Mouse (Mus musculus): Measurements from ENCODE around the gene Ell3. TPM values are rescaled to one million over a fixed set of nuclear protein-coding genes. Genes with fewer than 3 reads are reported as not detected.
"Not testable (repeated sequence)": the region's sequence is repeated elsewhere in the genome, so short reads cannot be mapped to it uniquely, and the experiment has no call there.

Gene Ell3
- total RNA-seq (2021) = under 1 TPM in 1 of 2 experiments, not detected in 1; 0.31 TPM

GRCm38 (mm10) chr2:121444178-121444577, at the start of gene Ell3:
Ell3 (minus strand) TSS chr2:121444278.
- DNase-seq = no peak

GRCm38 (mm10) chr2:121484403-121484802, 40.3 kb upstream of the Ell3 start:
- not testable (repeated sequence) for DNase-seq

GRCm38 (mm10) chr2:121483576-121483975, 39.5 kb upstream of the Ell3 start:
- no peak for DNase-seq

- DNase-seq = not testable (repeated sequence)
Measured at GRCm38 (mm10) chr2:121480916-121481315, 36.8 kb upstream of the Ell3 start.

- peak; percentile 36 for DNase-seq
Measured at GRCm38 (mm10) chr2:121480498-121480897, 36.4 kb upstream of the Ell3 start.

- DNase-seq = no peak
Measured at GRCm38 (mm10) chr2:121477491-121478266, 33.6 kb upstream of the Ell3 start.

GRCm38 (mm10) chr2:121475306-121475705, 31.2 kb upstream of the Ell3 start:
- not testable (repeated sequence) for DNase-seq

- DNase-seq = no peak
Measured at GRCm38 (mm10) chr2:121474180-121474535, 30.1 kb upstream of the Ell3 start.

- peak; percentile 80 for DNase-seq
Measured at GRCm38 (mm10) chr2:121473301-121474179, 29.5 kb upstream of the Ell3 start, which contains the start of gene Mfap1b. Mfap1b (minus strand) TSS chr2:121474067.

GRCm38 (mm10) chr2:121472783-121473182, 28.7 kb upstream of the Ell3 start:
- not testable (repeated sequence) for DNase-seq

GRCm38 (mm10) chr2:121468982-121469381, 24.9 kb upstream of the Ell3 start:
- DNase-seq = not testable (repeated sequence)

GRCm38 (mm10) chr2:121460071-121460470, 16.0 kb upstream of the Ell3 start:
- no peak for DNase-seq

- DNase-seq = peak; percentile 85
Measured at GRCm38 (mm10) chr2:121456692-121457642, 12.9 kb upstream of the Ell3 start, which contains the start of gene Serinc4. Serinc4 (minus strand) TSS chr2:121456781.

GRCm38 (mm10) chr2:121455534-121455933, 11.5 kb upstream of the Ell3 start:
- no peak for DNase-seq

GRCm38 (mm10) chr2:121453917-121454316, 9.8 kb upstream of the Ell3 start:
- no peak for DNase-seq

GRCm38 (mm10) chr2:121452990-121453389, 8.9 kb upstream of the Ell3 start, which contains the start of gene Hypk:
Hypk (plus strand) TSS chr2:121453290.
- no peak for DNase-seq

GRCm38 (mm10) chr2:121452361-121452760, 8.3 kb upstream of the Ell3 start:
- DNase-seq = no peak

- DNase-seq = peak; percentile 31
Measured at GRCm38 (mm10) chr2:121450093-121450492, 6.0 kb upstream of the Ell3 start.

GRCm38 (mm10) chr2:121449545-121450011, 5.5 kb upstream of the Ell3 start:
- no peak for DNase-seq

- DNase-seq = peak; percentile 100
Measured at GRCm38 (mm10) chr2:121448739-121449535, 4.9 kb upstream of the Ell3 start, which contains the start of gene Serf2. Serf2 (plus strand) TSS chr2:121449195.

GRCm38 (mm10) chr2:121448136-121448535, 4.1 kb upstream of the Ell3 start:
- peak; percentile 57 for DNase-seq

Measured in heart, postnatal 4 days (tissue).